Mouse (Mus musculus): ENCODE measurements around the gene Kcnc1. TPM values are rescaled to one million over a fixed set of nuclear protein-coding genes. Genes with fewer than 3 reads are reported as not detected.
A peak's percentile ranks its signal among the peaks of the same experiment; 100 is the strongest.

Kcnc1 gene
- polyA plus RNA-seq, 1 experiment = not detected

DNA sequence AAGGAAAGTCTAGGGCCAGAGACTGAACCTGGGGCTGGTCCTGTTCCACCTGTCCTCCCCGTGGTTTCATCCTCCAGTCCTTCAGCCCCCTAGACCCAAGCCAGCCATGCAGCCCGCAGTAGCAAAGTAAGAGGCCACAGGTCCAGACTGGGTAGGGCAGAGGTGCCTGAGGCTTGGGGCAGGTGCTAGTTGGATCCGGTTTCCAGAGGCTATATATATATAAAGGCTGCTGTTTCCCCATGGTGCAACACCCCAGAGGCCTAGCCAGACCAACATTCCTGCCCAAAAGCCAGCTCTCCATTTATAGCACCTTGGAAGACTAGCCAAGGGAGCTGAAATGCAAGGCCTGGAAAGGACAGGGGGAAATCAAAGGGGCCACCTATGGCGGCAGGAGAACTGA is 25.2 kb upstream of the Kcnc1 start:
- TF ChIP-seq POLR2A (IDR thresholded peaks at IDR 0.05; ENCODE audit: borderline replicate concordance, low read depth, low read length) (no peak), CTCF (IDR thresholded peaks at IDR 0.05; ENCODE audit: low read depth, low read length) (no peak)
- H3K27ac ChIP-seq (ENCODE audit: insufficient read depth, low read depth, low read length) = no peak overlapping the region
- no peak overlapping the region for H3K4me3 ChIP-seq (ENCODE audit: insufficient read depth, low read length)
- H3K4me1 ChIP-seq (ENCODE audit: control insufficient read depth, insufficient read depth, low read length) = no peaks in the 10 kb centered on the region

DNA sequence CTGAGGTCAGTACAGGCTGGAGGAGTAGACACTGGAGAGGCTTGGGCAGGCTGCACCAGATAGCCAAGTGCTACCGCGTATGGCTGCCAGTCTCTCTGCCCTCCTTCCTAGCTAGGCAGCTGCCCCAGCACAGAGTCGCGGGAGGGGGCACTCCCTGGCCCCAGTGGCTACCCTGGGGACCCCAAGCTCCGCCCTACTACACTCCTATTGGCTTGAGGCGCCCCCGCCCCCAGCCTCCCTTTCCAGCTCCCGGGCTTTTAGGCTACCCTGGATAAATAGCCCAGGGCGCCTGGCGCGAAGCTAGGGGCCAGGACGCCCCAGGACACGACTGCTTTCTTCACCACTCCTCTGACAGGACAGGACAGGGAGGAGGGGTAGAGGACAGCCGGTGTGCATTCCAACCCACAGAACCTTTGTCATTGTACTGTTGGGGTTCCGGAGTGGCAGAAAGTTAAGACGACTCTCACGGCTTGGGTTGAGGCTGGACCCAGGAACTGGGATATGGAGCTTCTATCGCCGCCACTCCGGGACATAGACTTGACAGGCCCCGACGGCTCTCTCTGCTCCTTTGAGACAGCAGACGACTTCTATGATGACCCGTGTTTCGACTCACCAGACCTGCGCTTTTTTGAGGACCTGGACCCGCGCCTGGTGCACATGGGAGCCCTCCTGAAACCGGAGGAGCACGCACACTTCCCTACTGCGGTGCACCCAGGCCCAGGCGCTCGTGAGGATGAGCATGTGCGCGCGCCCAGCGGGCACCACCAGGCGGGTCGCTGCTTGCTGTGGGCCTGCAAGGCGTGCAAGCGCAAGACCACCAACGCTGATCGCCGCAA is 19.9 kb upstream of the Kcnc1 start, which contains the start of gene Myod1:
TSS of gene Myod1 (plus strand) at position 303 of the 836 bp plus-strand sequence.
- TF ChIP-seq CTCF (IDR thresholded peaks at IDR 0.05; ENCODE audit: low read depth, low read length) = no peak
- no peak for TF ChIP-seq POLR2A (IDR thresholded peaks at IDR 0.05; ENCODE audit: borderline replicate concordance, low read depth, low read length)
- H3K27ac ChIP-seq (ENCODE audit: insufficient read depth, low read depth, low read length) = no peak within 1 kb of the TSS
- H3K4me3 ChIP-seq (ENCODE audit: insufficient read depth, low read length) = no peak within 1 kb of the TSS

DNA sequence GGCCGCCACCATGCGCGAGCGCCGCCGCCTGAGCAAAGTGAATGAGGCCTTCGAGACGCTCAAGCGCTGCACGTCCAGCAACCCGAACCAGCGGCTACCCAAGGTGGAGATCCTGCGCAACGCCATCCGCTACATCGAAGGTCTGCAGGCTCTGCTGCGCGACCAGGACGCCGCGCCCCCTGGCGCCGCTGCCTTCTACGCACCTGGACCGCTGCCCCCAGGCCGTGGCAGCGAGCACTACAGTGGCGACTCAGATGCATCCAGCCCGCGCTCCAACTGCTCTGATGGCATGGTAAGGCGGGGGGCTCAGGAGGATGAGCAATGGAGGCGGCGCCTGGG is 19.3 kb upstream of the Kcnc1 start:
- no peak overlapping the region for H3K4me3 ChIP-seq (ENCODE audit: insufficient read depth, low read length)
- no peak overlapping the region for H3K27ac ChIP-seq (ENCODE audit: insufficient read depth, low read depth, low read length)
- no peaks in the 10 kb centered on the region for H3K4me1 ChIP-seq (ENCODE audit: control insufficient read depth, insufficient read depth, low read length)
- TF ChIP-seq POLR2A (IDR thresholded peaks at IDR 0.05; ENCODE audit: borderline replicate concordance, low read depth, low read length) (no peak), CTCF (IDR thresholded peaks at IDR 0.05; ENCODE audit: low read depth, low read length) (no peak)

More for the DNA sequence above, 19.9 kb upstream of the Kcnc1 start, which contains the start of gene Myod1:
- no peaks in the 10 kb centered on the region for H3K4me1 ChIP-seq (ENCODE audit: control insufficient read depth, insufficient read depth, low read length)

DNA sequence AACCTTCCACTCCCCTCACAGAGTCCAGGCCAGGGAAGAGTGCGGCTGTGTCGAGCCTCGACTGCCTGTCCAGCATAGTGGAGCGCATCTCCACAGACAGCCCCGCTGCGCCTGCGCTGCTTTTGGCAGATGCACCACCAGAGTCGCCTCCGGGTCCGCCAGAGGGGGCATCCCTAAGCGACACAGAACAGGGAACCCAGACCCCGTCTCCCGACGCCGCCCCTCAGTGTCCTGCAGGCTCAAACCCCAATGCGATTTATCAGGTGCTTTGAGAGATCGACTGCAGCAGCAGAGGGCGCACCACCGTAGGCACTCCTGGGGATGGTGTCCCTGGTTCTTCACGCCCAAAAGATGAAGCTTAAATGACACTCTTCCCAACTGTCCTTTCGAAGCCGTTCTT is 18.2 kb upstream of the Kcnc1 start:
- no peaks in the 10 kb centered on the region for H3K4me1 ChIP-seq (ENCODE audit: control insufficient read depth, insufficient read depth, low read length)
- H3K4me3 ChIP-seq (ENCODE audit: insufficient read depth, low read length) = no peak overlapping the region
- no peak overlapping the region for H3K27ac ChIP-seq (ENCODE audit: insufficient read depth, low read depth, low read length)
- TF ChIP-seq CTCF (IDR thresholded peaks at IDR 0.05; ENCODE audit: low read depth, low read length) (no peak), POLR2A (IDR thresholded peaks at IDR 0.05; ENCODE audit: borderline replicate concordance, low read depth, low read length) (no peak)

DNA sequence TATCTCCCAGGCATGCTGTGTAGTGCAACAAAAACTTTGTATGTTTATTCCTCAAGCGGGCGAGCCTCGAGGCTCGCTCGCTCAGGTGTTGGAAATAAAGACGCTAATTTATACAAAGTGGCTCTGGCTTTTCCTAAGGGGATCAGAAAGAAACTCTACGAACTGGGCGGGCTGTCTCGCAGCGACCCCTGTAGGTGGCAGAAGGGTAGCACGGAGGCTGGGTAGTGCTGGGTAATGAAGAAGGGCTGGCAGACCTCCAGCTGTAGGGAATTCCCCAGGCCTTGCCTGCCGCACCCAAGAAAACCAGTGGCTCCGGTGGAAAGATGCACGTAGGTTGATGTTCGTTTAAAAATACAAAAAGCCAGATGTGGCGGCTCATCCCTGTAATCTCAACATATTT is 17.3 kb upstream of the Kcnc1 start:
- TF ChIP-seq CTCF (IDR thresholded peaks at IDR 0.05; ENCODE audit: low read depth, low read length) (peak; percentile 6; the same call in 1 of the 2 replicates), POLR2A (IDR thresholded peaks at IDR 0.05; ENCODE audit: borderline replicate concordance, low read depth, low read length) (no peak)
- Histone ChIP-seq H3K27ac (ENCODE audit: insufficient read depth, low read depth, low read length) (no peak overlapping the region), H3K4me3 (ENCODE audit: insufficient read depth, low read length) (no peak overlapping the region), H3K4me1 (ENCODE audit: control insufficient read depth, insufficient read depth, low read length) (no peaks in the 10 kb centered on the region)

DNA sequence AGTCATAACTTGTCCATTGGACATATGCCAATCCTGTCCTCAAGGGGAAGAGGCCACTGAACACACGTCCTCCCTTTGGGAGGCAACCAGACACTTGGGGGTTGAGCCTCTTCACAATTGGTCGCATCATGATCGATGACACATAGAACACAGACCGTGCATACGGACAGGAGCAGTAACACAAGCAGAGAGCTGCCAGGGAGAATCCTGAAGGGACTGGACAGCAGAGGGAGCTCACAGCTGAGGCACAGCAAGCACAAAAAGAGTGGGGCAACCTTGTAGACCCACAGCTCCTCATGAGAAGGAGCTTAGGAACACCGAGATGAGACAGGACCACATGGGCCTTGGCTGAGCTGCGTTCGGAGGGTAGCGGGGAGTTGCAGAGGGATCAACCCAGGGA is 15.7 kb upstream of the Kcnc1 start:
- TF ChIP-seq CTCF (IDR thresholded peaks at IDR 0.05; ENCODE audit: low read depth, low read length) (no peak), POLR2A (IDR thresholded peaks at IDR 0.05; ENCODE audit: borderline replicate concordance, low read depth, low read length) (no peak)
- Histone ChIP-seq H3K4me1 (ENCODE audit: control insufficient read depth, insufficient read depth, low read length) (no peaks in the 10 kb centered on the region), H3K4me3 (ENCODE audit: insufficient read depth, low read length) (no peak overlapping the region), H3K27ac (ENCODE audit: insufficient read depth, low read depth, low read length) (no peak overlapping the region)

DNA sequence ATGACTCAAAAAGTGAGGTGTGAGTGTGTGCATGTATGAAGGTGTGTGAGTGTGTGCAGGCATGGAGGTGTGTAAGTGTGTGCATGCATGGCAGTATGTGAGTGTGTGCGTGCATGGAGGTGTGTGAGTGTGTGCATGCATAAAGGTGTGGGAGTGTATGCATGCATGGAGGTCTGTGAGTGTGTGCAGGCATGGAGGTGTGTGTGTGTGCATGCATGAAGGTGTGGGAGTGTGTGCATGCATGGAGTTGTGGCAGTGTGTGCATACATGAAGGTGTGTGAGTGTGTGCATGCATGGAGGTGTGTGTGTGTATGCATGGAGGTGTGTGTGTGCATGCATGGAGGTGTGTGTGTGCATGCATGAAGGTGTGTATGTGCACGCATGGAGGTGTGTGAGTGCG is 8.9 kb upstream of the Kcnc1 start:
- H3K4me1 ChIP-seq (ENCODE audit: control insufficient read depth, insufficient read depth, low read length) = peaks cover 9% of the 10 kb centered on the region
- no peak for TF ChIP-seq POLR2A (IDR thresholded peaks at IDR 0.05; ENCODE audit: borderline replicate concordance, low read depth, low read length)
- TF ChIP-seq CTCF (IDR thresholded peaks at IDR 0.05; ENCODE audit: low read depth, low read length) = no peak
- H3K4me3 ChIP-seq (ENCODE audit: insufficient read depth, low read length) = no peak overlapping the region
- H3K27ac ChIP-seq (ENCODE audit: insufficient read depth, low read depth, low read length) = no peak overlapping the region

DNA sequence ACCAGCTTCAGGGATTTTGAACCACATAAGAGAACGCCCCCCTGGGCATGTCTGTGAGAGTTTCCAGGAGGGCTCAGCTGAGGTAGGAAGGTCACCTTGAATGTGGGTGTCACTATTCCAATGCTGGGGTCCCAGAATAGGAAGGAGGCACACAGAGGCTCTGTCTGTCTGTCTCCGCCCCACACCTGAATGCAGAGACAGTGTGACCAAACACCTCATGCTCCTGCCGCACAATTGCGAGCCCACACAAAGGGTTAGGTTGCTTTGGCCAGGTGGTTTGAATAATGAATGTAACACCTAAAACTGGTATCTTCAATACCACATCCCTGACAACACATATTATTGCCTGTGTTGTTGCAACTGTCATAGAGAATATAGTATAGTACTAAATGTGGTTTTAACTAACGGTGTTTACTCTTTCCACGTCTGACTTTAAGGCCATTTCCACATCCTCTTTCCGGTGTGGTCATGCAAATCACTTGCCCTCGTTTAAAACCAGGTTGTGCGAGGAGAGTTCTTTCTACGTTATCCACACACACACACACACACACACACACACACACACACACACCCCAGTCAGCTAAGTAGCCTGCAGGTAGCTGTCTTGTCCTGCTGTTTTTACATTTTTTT is 6.7 kb upstream of the Kcnc1 start:
- Histone ChIP-seq H3K27ac (ENCODE audit: insufficient read depth, low read depth, low read length) (no peak overlapping the region), H3K4me3 (ENCODE audit: insufficient read depth, low read length) (no peak overlapping the region), H3K4me1 (ENCODE audit: control insufficient read depth, insufficient read depth, low read length) (peaks cover 9% of the 10 kb centered on the region)
- no peak for TF ChIP-seq POLR2A (IDR thresholded peaks at IDR 0.05; ENCODE audit: borderline replicate concordance, low read depth, low read length)
- TF ChIP-seq CTCF (IDR thresholded peaks at IDR 0.05; ENCODE audit: low read depth, low read length) = no peak

DNA sequence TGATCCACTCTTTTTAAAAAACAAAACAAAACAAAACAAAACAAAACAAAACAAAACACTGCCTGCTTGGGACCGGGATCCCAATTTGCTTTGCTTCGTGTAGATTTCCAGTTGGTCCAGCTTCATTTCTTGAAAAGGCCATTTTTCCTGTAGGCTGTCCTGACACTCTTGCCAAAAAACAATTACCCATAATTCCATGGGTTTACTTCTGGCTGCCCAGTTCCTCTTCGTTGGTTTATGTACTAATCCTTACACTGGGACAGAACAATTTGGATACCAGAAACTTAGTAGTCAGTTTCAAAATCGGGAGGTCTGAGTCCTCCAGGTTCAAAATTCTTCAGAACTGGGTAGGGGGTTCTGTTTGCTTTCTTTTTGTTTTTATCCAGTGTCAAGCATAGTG is 6.1 kb upstream of the Kcnc1 start:
- Histone ChIP-seq H3K4me3 (ENCODE audit: insufficient read depth, low read length) (no peak overlapping the region), H3K27ac (ENCODE audit: insufficient read depth, low read depth, low read length) (no peak overlapping the region), H3K4me1 (ENCODE audit: control insufficient read depth, insufficient read depth, low read length) (peaks cover 9% of the 10 kb centered on the region)
- TF ChIP-seq POLR2A (IDR thresholded peaks at IDR 0.05; ENCODE audit: borderline replicate concordance, low read depth, low read length) = no peak
- no peak for TF ChIP-seq CTCF (IDR thresholded peaks at IDR 0.05; ENCODE audit: low read depth, low read length)

DNA sequence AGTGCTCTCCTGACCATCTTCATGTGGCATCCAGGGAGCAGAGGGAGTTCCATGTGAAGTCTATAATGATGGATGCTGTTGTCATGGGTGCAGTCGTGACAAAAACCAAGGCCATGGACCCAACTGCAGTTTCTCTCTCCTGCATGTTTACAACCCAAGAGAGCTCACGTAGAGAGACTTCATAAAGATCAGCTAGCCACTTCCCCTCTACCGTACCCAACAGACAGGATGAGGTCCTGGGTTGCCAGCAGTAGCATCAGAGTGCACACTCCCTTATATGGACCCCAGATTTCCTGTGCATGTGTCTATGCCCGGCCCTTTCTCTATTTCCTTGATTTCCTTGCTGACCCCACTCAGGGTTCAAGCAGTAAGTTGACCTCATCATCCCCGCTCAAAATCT is 4.6 kb upstream of the Kcnc1 start:
- Histone ChIP-seq H3K4me1 (ENCODE audit: control insufficient read depth, insufficient read depth, low read length) (peaks cover 9% of the 10 kb centered on the region), H3K27ac (ENCODE audit: insufficient read depth, low read depth, low read length) (no peak overlapping the region), H3K4me3 (ENCODE audit: insufficient read depth, low read length) (no peak overlapping the region)
- TF ChIP-seq CTCF (IDR thresholded peaks at IDR 0.05; ENCODE audit: low read depth, low read length) (no peak), POLR2A (IDR thresholded peaks at IDR 0.05; ENCODE audit: borderline replicate concordance, low read depth, low read length) (no peak)

Data from bone marrow macrophage, adult 2 months (primary cell).